Mouse (Mus musculus) kidney, postnatal 14 days (tissue): ENCODE measurements at regions not wholly inside any gene's neighbourhood (a gene's known extent, or its start where the extent isn't known, plus 50 kb on each side); places are given as distances from the start of the nearest gene placed in this dataset.
"Not testable (repeated sequence)": the region's sequence is repeated elsewhere in the genome, so short reads cannot be mapped to it uniquely, and the experiment has no call there.

Experiments used
- DNase-seq: peaks from one replicate; pipeline ENCODE4 v3.0.0; 2022; ENCODE audit warnings: mixed read lengths

- DNase-seq: no peak
Observed at GRCm38 (mm10) chr13:82058872-82059271, 276.0 kb downstream of the Cetn3 start.

- peak; percentile 58 for DNase-seq
Observed at GRCm38 (mm10) chr13:82059498-82059897, 276.6 kb downstream of the Cetn3 start.

GRCm38 (mm10) chr13:82063880-82064279, 281.0 kb downstream of the Cetn3 start:
- not testable (repeated sequence) for DNase-seq

GRCm38 (mm10) chr13:82066174-82066573, 283.3 kb downstream of the Cetn3 start:
- DNase-seq: no peak

- no peak for DNase-seq
Observed at GRCm38 (mm10) chr13:82066674-82067270, 283.9 kb downstream of the Cetn3 start.

- DNase-seq: no peak
Observed at GRCm38 (mm10) chr13:82072449-82072848, 289.6 kb downstream of the Cetn3 start.

GRCm38 (mm10) chr13:82073343-82073742, 290.5 kb downstream of the Cetn3 start:
- no peak for DNase-seq

GRCm38 (mm10) chr13:82081375-82081774, 298.5 kb downstream of the Cetn3 start:
- DNase-seq: no peak

GRCm38 (mm10) chr13:82087635-82088034, 304.8 kb downstream of the Cetn3 start:
- DNase-seq: no peak

GRCm38 (mm10) chr13:82092186-82092585, 309.3 kb downstream of the Cetn3 start:
- DNase-seq: peak; percentile 18

GRCm38 (mm10) chr13:82106032-82106431, 323.2 kb downstream of the Cetn3 start:
- DNase-seq: no peak

GRCm38 (mm10) chr13:82129777-82130735, 347.2 kb downstream of the Cetn3 start:
- DNase-seq: no peak
